Mouse (Mus musculus): Measurements from ENCODE around the gene Actr8. TPM values are rescaled to one million over a fixed set of nuclear protein-coding genes. Genes with fewer than 3 reads are reported as not detected.

Actr8 gene
- polyA plus RNA-seq, 1 experiment, result 26.4 TPM

GRCm38 (mm10) chr14:29996000-29996751 is 18.0 kb downstream of the Actr8 start:
- Histone ChIP-seq H3K79me3 (ENCODE audit: low read depth) (no peaks in the 10 kb centered on the region), H3K36me3 (ENCODE audit: control insufficient read depth, insufficient read depth) (peaks cover 35% of the 10 kb centered on the region), H3K4me3 (ENCODE audit: insufficient read depth, poor library complexity, severe bottlenecking) (no peak overlapping the region), H3ac (ENCODE audit: control insufficient read depth, insufficient read length, low read depth) (no peak overlapping the region), H3K27me3 (ENCODE audit: control insufficient read depth, insufficient read depth, insufficient read length) (no peaks in the 10 kb centered on the region), H3K79me2 (ENCODE audit: control insufficient read depth, insufficient read depth) (no peaks in the 10 kb centered on the region)
- no peak for TF ChIP-seq CTCF (IDR thresholded peaks at IDR 0.05; ENCODE audit: control insufficient read depth, insufficient read depth, insufficient read length)
- TF ChIP-seq MAX (IDR thresholded peaks at IDR 0.05), result no peak
- TF ChIP-seq USF1 (IDR thresholded peaks at IDR 0.05; ENCODE audit: low read depth), result no peak
- no peak for TF ChIP-seq FOSL1 (IDR thresholded peaks at IDR 0.05; ENCODE audit: insufficient read depth, low read length, poor library complexity, severe bottlenecking)
- no peak for TF ChIP-seq MYOG (IDR thresholded peaks at IDR 0.05; ENCODE audit: control insufficient read depth, extremely low read depth, insufficient read length)
- no peak for TF ChIP-seq MYOD1 (IDR thresholded peaks at IDR 0.05; ENCODE audit: control insufficient read depth, insufficient read length, low read depth)

- TF ChIP-seq USF1 (IDR thresholded peaks at IDR 0.05; ENCODE audit: low read depth) (no peak), MAX (IDR thresholded peaks at IDR 0.05) (no peak), CEBPB (IDR thresholded peaks at IDR 0.05; ENCODE audit: low read depth) (no peak), MYOD1 (IDR thresholded peaks at IDR 0.05; ENCODE audit: control insufficient read depth, insufficient read length, low read depth) (no peak), MYOG (IDR thresholded peaks at IDR 0.05; ENCODE audit: control insufficient read depth, extremely low read depth, insufficient read length) (no peak), FOSL1 (IDR thresholded peaks at IDR 0.05; ENCODE audit: insufficient read depth, low read length, poor library complexity, severe bottlenecking) (no peak), CTCF (IDR thresholded peaks at IDR 0.05; ENCODE audit: control insufficient read depth, insufficient read depth, insufficient read length) (no peak)
- Histone ChIP-seq H3K27me3 (ENCODE audit: control insufficient read depth, insufficient read depth, insufficient read length) (no peaks in the 10 kb centered on the region), H3ac (ENCODE audit: control insufficient read depth, insufficient read length, low read depth) (no peak overlapping the region), H3K79me3 (ENCODE audit: low read depth) (no peaks in the 10 kb centered on the region), H3K36me3 (ENCODE audit: control insufficient read depth, insufficient read depth) (peaks cover 26% of the 10 kb centered on the region), H3K79me2 (ENCODE audit: control insufficient read depth, insufficient read depth) (no peaks in the 10 kb centered on the region), H3K4me3 (ENCODE audit: insufficient read depth, poor library complexity, severe bottlenecking) (no peak overlapping the region)
These were observed 19.2 kb downstream of the Actr8 start for GRCm38 (mm10) chr14:29997345-29997744.

- H3K79me2 ChIP-seq (ENCODE audit: control insufficient read depth, insufficient read depth), result no peaks in the 10 kb centered on the region
- TF ChIP-seq CTCF (IDR thresholded peaks at IDR 0.05; ENCODE audit: control insufficient read depth, insufficient read depth, insufficient read length) (no peak), USF1 (IDR thresholded peaks at IDR 0.05; ENCODE audit: low read depth) (no peak), MAX (IDR thresholded peaks at IDR 0.05) (no peak), MYOD1 (IDR thresholded peaks at IDR 0.05; ENCODE audit: control insufficient read depth, insufficient read length, low read depth) (no peak), FOSL1 (IDR thresholded peaks at IDR 0.05; ENCODE audit: insufficient read depth, low read length, poor library complexity, severe bottlenecking) (no peak), MYOG (IDR thresholded peaks at IDR 0.05; ENCODE audit: control insufficient read depth, extremely low read depth, insufficient read length) (no peak)
- H3K27me3 ChIP-seq (ENCODE audit: control insufficient read depth, insufficient read depth, insufficient read length), result peaks cover 3% of the 10 kb centered on the region
- H3ac ChIP-seq (ENCODE audit: control insufficient read depth, insufficient read length, low read depth), result no peak overlapping the region
- H3K36me3 ChIP-seq (ENCODE audit: control insufficient read depth, insufficient read depth), result peaks cover 11% of the 10 kb centered on the region
- H3K79me3 ChIP-seq (ENCODE audit: low read depth), result no peaks in the 10 kb centered on the region
- H3K4me3 ChIP-seq (ENCODE audit: insufficient read depth, poor library complexity, severe bottlenecking), result no peak overlapping the region
These were observed 20.8 kb downstream of the Actr8 start for GRCm38 (mm10) chr14:29998747-29999474.

GRCm38 (mm10) chr14:29999475-29999811 is 21.3 kb downstream of the Actr8 start:
- Histone ChIP-seq H3K27me3 (ENCODE audit: control insufficient read depth, insufficient read depth, insufficient read length) (peaks cover 7% of the 10 kb centered on the region), H3K79me3 (ENCODE audit: low read depth) (no peaks in the 10 kb centered on the region), H3K79me2 (ENCODE audit: control insufficient read depth, insufficient read depth) (no peaks in the 10 kb centered on the region), H3K4me3 (ENCODE audit: insufficient read depth, poor library complexity, severe bottlenecking) (no peak overlapping the region), H3K36me3 (ENCODE audit: control insufficient read depth, insufficient read depth) (peaks cover 8% of the 10 kb centered on the region), H3ac (ENCODE audit: control insufficient read depth, insufficient read length, low read depth) (no peak overlapping the region)
- TF ChIP-seq MAX (IDR thresholded peaks at IDR 0.05) (no peak), MYOD1 (IDR thresholded peaks at IDR 0.05; ENCODE audit: control insufficient read depth, insufficient read length, low read depth) (no peak), MYOG (IDR thresholded peaks at IDR 0.05; ENCODE audit: control insufficient read depth, extremely low read depth, insufficient read length) (no peak), USF1 (IDR thresholded peaks at IDR 0.05; ENCODE audit: low read depth) (no peak), FOSL1 (IDR thresholded peaks at IDR 0.05; ENCODE audit: insufficient read depth, low read length, poor library complexity, severe bottlenecking) (no peak), CEBPB (IDR thresholded peaks at IDR 0.05; ENCODE audit: low read depth) (no peak), CTCF (IDR thresholded peaks at IDR 0.05; ENCODE audit: control insufficient read depth, insufficient read depth, insufficient read length) (no peak)

GRCm38 (mm10) chr14:30008733-30009575 is 30.8 kb downstream of the Actr8 start, which contains the start of the genes Il17rb and Chdh:
TSS of gene Il17rb (minus strand) at chr14:30008896.
TSS of gene Chdh (plus strand) at chr14:30009023.
- H3K36me3 ChIP-seq (ENCODE audit: control insufficient read depth, insufficient read depth), result no peaks in the 10 kb centered on the region
- no peaks in the 10 kb centered on the region for H3K79me3 ChIP-seq (ENCODE audit: low read depth)
- H3K4me3 ChIP-seq (ENCODE audit: insufficient read depth, poor library complexity, severe bottlenecking), result no peak within 1 kb of the TSS
- no peak within 1 kb of the TSS for H3ac ChIP-seq (ENCODE audit: control insufficient read depth, insufficient read length, low read depth)
- peaks cover 21% of the 10 kb centered on the region for H3K27me3 ChIP-seq (ENCODE audit: control insufficient read depth, insufficient read depth, insufficient read length)
- TF ChIP-seq MYOG (IDR thresholded peaks at IDR 0.05; ENCODE audit: control insufficient read depth, extremely low read depth, insufficient read length) (no peak), CTCF (IDR thresholded peaks at IDR 0.05; ENCODE audit: control insufficient read depth, insufficient read depth, insufficient read length) (no peak), USF1 (IDR thresholded peaks at IDR 0.05; ENCODE audit: low read depth) (no peak), CEBPB (IDR thresholded peaks at IDR 0.05; ENCODE audit: low read depth) (no peak), FOSL1 (IDR thresholded peaks at IDR 0.05; ENCODE audit: insufficient read depth, low read length, poor library complexity, severe bottlenecking) (no peak), MYOD1 (IDR thresholded peaks at IDR 0.05; ENCODE audit: control insufficient read depth, insufficient read length, low read depth) (no peak), MAX (IDR thresholded peaks at IDR 0.05) (no peak)
- H3K79me2 ChIP-seq (ENCODE audit: control insufficient read depth, insufficient read depth), result no peaks in the 10 kb centered on the region
